Mouse (Mus musculus) liver, embryonic 13.5 days (tissue): ENCODE data around the gene Gm11555. TPM values are rescaled to one million over a fixed set of nuclear protein-coding genes. Genes with fewer than 3 reads are reported as not detected.
"Not testable (repeated sequence)": the region's sequence is repeated elsewhere in the genome, so short reads cannot be mapped to it uniquely, and the experiment has no call there.

Experiments used
- ATAC-seq: fragments of 200-750 bp; cut with Nextera tagmentation; 2 replicates; pipeline ENCODE4 v1.8.0; 2017; ENCODE audit warnings: low read depth, mild to moderate bottlenecking, moderate number of reproducible peaks, moderate library complexity
- DNase-seq: peaks from one replicate; pipeline ENCODE4 v3.0.0; 2022
- H3K27ac ChIP-seq: fragments of 300-500 bp; sonication (generic); 2 replicates; pipeline ENCODE4 v1.5.1; 2015; ENCODE audit warnings: moderate library complexity, mild to moderate bottlenecking, inconsistent platforms
- H3K27me3 ChIP-seq: fragments of 300-500 bp; sonication (generic); 2 replicates; pipeline ENCODE4 v1.6.1; 2015; ENCODE audit warnings: mild to moderate bottlenecking, inconsistent platforms
- H3K36me3 ChIP-seq: fragments of 300-500 bp; sonication (generic); 2 replicates; pipeline ENCODE4 v1.6.1; 2015; ENCODE audit warnings: mild to moderate bottlenecking, inconsistent platforms
- H3K4me1 ChIP-seq: fragments of 300-500 bp; sonication (generic); replicated peaks from 2 replicates; pipeline ENCODE4 v1.6.1; 2015; ENCODE audit warnings: inconsistent platforms
- H3K4me2 ChIP-seq: fragments of 300-500 bp; sonication (generic); 2 replicates; pipeline ENCODE4 v1.6.1; 2015; ENCODE audit warnings: inconsistent platforms, mild to moderate bottlenecking, moderate library complexity
- H3K4me3 ChIP-seq: fragments of 300-500 bp; sonication (generic); replicated peaks from 2 replicates; pipeline ENCODE4 v1.5.1; 2015; ENCODE audit warnings: mild to moderate bottlenecking, inconsistent platforms
- H3K9ac ChIP-seq: fragments of 300-500 bp; sonication (generic); 2 replicates; pipeline ENCODE4 v1.6.1; 2015; ENCODE audit warnings: mild to moderate bottlenecking, inconsistent platforms
- H3K9me3 ChIP-seq: fragments of 300-500 bp; sonication (generic); replicated peaks from 2 replicates; pipeline ENCODE4 v1.6.1; 2016; ENCODE audit warnings: inconsistent platforms
- WGBS: fragments of 180-500 bp; shearing (Covaris S2); methylation state at CpG from one replicate; pipeline ENCODE4 v1.1.7; 2015; ENCODE audit not compliant: insufficient replicate concordance; 5-methylcytosine and 5-hydroxymethylcytosine counted together
- polyA plus RNA-seq: library from polyadenylated mRNA; unstranded; fragments of >200 nt; fragmentation: Nextera tagmentation; extraction: Ambion mirVana; gene quantifications from 2 replicates; pipeline ENCODE4 v1.2.1, GENCODE M21; 2015

Gene Gm11555
- polyA plus RNA-seq, 1 experiment from 2014 or later: not detected

GRCm38 (mm10) chr11:99640926-99641325, 9.1 kb downstream of the Gm11555 start:
- H3K36me3 ChIP-seq: no peaks in the 10 kb centered on the region
- ATAC-seq: no peak
- H3K9ac ChIP-seq: no peak overlapping the region
- H3K4me3 ChIP-seq: no peak overlapping the region
- no peak for DNase-seq
- no peak overlapping the region for H3K27ac ChIP-seq
- no peaks in the 10 kb centered on the region for H3K27me3 ChIP-seq
- H3K9me3 ChIP-seq: no peaks in the 10 kb centered on the region
- no peaks in the 10 kb centered on the region for H3K4me1 ChIP-seq
- WGBS: 0% methylated on average over 1 of the region's 1 CpGs
- H3K4me2 ChIP-seq: no peak overlapping the region

- Histone ChIP-seq H3K9me3 (no peaks in the 10 kb centered on the region), H3K4me3 (no peak overlapping the region), H3K4me1 (no peaks in the 10 kb centered on the region), H3K9ac (no peak overlapping the region), H3K27ac (no peak overlapping the region), H3K36me3 (no peaks in the 10 kb centered on the region), H3K4me2 (no peak overlapping the region), H3K27me3 (no peaks in the 10 kb centered on the region)
- ATAC-seq (no peak), DNase-seq (no peak)
- WGBS: 61% methylated on average over 1 of the region's 1 CpGs
These were observed 12.9 kb downstream of the Gm11555 start for GRCm38 (mm10) chr11:99637086-99637485.

- no peaks in the 10 kb centered on the region for H3K4me1 ChIP-seq
- H3K36me3 ChIP-seq: no peaks in the 10 kb centered on the region
- DNase-seq: no peak
- 24% methylated on average over 8 of the region's 8 CpGs for WGBS
- no peak within 1 kb of the TSS for H3K27ac ChIP-seq
- H3K4me3 ChIP-seq: no peak within 1 kb of the TSS
- no peak within 1 kb of the TSS for H3K4me2 ChIP-seq
- no peak within 1 kb of the TSS for H3K9ac ChIP-seq
- no peaks in the 10 kb centered on the region for H3K27me3 ChIP-seq
- no peaks in the 10 kb centered on the region for H3K9me3 ChIP-seq
- ATAC-seq: no peak
These were observed 15.3 kb downstream of the Gm11555 start, which contains the start of gene Krtap4-2 for GRCm38 (mm10) chr11:99634653-99635134. Gene Krtap4-2 (minus strand): TSS chr11:99635084.

- Histone ChIP-seq H3K27me3 (no peaks in the 10 kb centered on the region), H3K36me3 (no peaks in the 10 kb centered on the region), H3K4me3 (no peak overlapping the region), H3K9me3 (no peaks in the 10 kb centered on the region), H3K4me2 (no peak overlapping the region), H3K9ac (no peak overlapping the region), H3K27ac (no peak overlapping the region), H3K4me1 (no peaks in the 10 kb centered on the region)
- DNase-seq (no peak), ATAC-seq (no peak)
- WGBS: 44% methylated on average over 2 of the region's 2 CpGs
These were observed 16.7 kb downstream of the Gm11555 start for GRCm38 (mm10) chr11:99633293-99633692.

- ATAC-seq (no peak), DNase-seq (no peak)
- Histone ChIP-seq H3K27ac (no peak overlapping the region), H3K4me2 (no peak overlapping the region), H3K9me3 (no peaks in the 10 kb centered on the region), H3K4me1 (no peaks in the 10 kb centered on the region), H3K4me3 (no peak overlapping the region), H3K27me3 (no peaks in the 10 kb centered on the region), H3K9ac (no peak overlapping the region), H3K36me3 (no peaks in the 10 kb centered on the region)
- WGBS: 50% methylated on average over 3 of the region's 3 CpGs
These were observed 19.1 kb downstream of the Gm11555 start for GRCm38 (mm10) chr11:99630890-99631289.

GRCm38 (mm10) chr11:99628138-99628537, 21.9 kb downstream of the Gm11555 start, which contains the start of gene Krtap4-1:
Gene Krtap4-1 (minus strand): TSS chr11:99628238.
- no peak within 1 kb of the TSS for H3K4me3 ChIP-seq
- no peak within 1 kb of the TSS for H3K9ac ChIP-seq
- H3K4me1 ChIP-seq: no peaks in the 10 kb centered on the region
- H3K36me3 ChIP-seq: no peaks in the 10 kb centered on the region
- H3K9me3 ChIP-seq: no peaks in the 10 kb centered on the region
- ATAC-seq (no peak), DNase-seq (no peak)
- 62% methylated on average over 4 of the region's 4 CpGs for WGBS
- no peak within 1 kb of the TSS for H3K4me2 ChIP-seq
- H3K27ac ChIP-seq: no peak within 1 kb of the TSS
- no peaks in the 10 kb centered on the region for H3K27me3 ChIP-seq

GRCm38 (mm10) chr11:99620335-99620734, 29.7 kb downstream of the Gm11555 start, which contains the start of gene Gm11562:
Gene Gm11562 (minus strand): TSS chr11:99620435.
- DNase-seq: no peak
- Histone ChIP-seq H3K4me2 (no peak within 1 kb of the TSS), H3K36me3 (no peaks in the 10 kb centered on the region), H3K9ac (no peak within 1 kb of the TSS), H3K4me3 (no peak within 1 kb of the TSS), H3K27ac (no peak within 1 kb of the TSS), H3K27me3 (no peaks in the 10 kb centered on the region), H3K4me1 (no peaks in the 10 kb centered on the region), H3K9me3 (no peaks in the 10 kb centered on the region)
- no peak for ATAC-seq
- 57% methylated on average over 2 of the region's 2 CpGs for WGBS

GRCm38 (mm10) chr11:99614796-99615363, 35.2 kb downstream of the Gm11555 start, which contains the start of gene Krtap2-4:
Gene Krtap2-4 (minus strand): TSS chr11:99614846.
- no peak within 1 kb of the TSS for H3K4me2 ChIP-seq
- H3K9me3 ChIP-seq: no peaks in the 10 kb centered on the region
- no peak within 1 kb of the TSS for H3K4me3 ChIP-seq
- ATAC-seq: no peak
- no peak within 1 kb of the TSS for H3K27ac ChIP-seq
- no peaks in the 10 kb centered on the region for H3K36me3 ChIP-seq
- H3K27me3 ChIP-seq: no peaks in the 10 kb centered on the region
- no peaks in the 10 kb centered on the region for H3K4me1 ChIP-seq
- DNase-seq: no peak
- WGBS: 45% methylated on average over 3 of the region's 3 CpGs
- no peak within 1 kb of the TSS for H3K9ac ChIP-seq

GRCm38 (mm10) chr11:99610089-99610488, 39.9 kb downstream of the Gm11555 start, which contains the start of gene Gm11937:
Gene Gm11937 (minus strand): TSS chr11:99610189.
- H3K36me3 ChIP-seq, H3K9me3 ChIP-seq, H3K27me3 ChIP-seq, H3K27ac ChIP-seq, H3K4me2 ChIP-seq, ATAC-seq, H3K4me3 ChIP-seq, DNase-seq, H3K4me1 ChIP-seq, H3K9ac ChIP-seq: not testable (repeated sequence)
- WGBS: 48% methylated on average over 1 of the region's 2 CpGs

- H3K4me2 ChIP-seq: no peak overlapping the region
- H3K4me3 ChIP-seq: no peak overlapping the region
- H3K36me3 ChIP-seq: no peaks in the 10 kb centered on the region
- WGBS: 43% methylated on average over 1 of the region's 1 CpGs
- H3K27me3 ChIP-seq: no peaks in the 10 kb centered on the region
- ATAC-seq: no peak
- H3K4me1 ChIP-seq: no peaks in the 10 kb centered on the region
- H3K27ac ChIP-seq: no peak overlapping the region
- no peak overlapping the region for H3K9ac ChIP-seq
- no peaks in the 10 kb centered on the region for H3K9me3 ChIP-seq
- no peak for DNase-seq
These were observed 40.9 kb downstream of the Gm11555 start for GRCm38 (mm10) chr11:99609126-99609525.

- not testable (repeated sequence) for H3K9ac ChIP-seq, ATAC-seq, H3K4me3 ChIP-seq, DNase-seq, H3K4me1 ChIP-seq, H3K36me3 ChIP-seq, H3K27me3 ChIP-seq, H3K9me3 ChIP-seq, H3K4me2 ChIP-seq, H3K27ac ChIP-seq
- 35% methylated on average over 1 of the region's 1 CpGs for WGBS
These were observed 46.8 kb downstream of the Gm11555 start, which contains the start of gene Gm11938 for GRCm38 (mm10) chr11:99603208-99603607. Gene Gm11938 (minus strand): TSS chr11:99603308.
